Mouse (Mus musculus) thymus, postnatal 4 days (tissue): ENCODE measurements around the gene Ccl5.
A peak's percentile ranks its signal among the peaks of the same experiment; 100 is the strongest.

ENCODE experiments used
- DNase-seq: peaks from one replicate; pipeline ENCODE4 v3.0.0; 2021

Gene Ccl5

DNA sequence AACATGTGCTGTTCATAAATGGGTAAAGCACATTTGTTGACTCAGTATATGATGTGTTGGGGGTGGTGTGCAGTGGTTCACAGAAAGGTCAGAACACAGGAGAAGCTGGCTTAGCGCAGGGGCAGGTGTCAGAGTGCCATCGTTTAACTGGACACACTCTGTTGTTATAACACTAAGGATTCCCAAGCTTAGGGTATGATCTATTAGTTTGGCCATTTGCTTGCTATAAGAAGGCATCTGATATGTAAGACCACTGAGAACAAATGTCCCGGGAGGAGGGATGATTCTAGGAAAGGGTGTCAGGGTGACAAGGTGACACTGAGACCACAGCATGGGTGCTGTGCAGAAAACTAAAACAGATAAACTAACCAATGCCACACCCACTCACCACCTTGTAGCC is 6.5 kb upstream of the Ccl5 start:
- no peak for DNase-seq

DNA sequence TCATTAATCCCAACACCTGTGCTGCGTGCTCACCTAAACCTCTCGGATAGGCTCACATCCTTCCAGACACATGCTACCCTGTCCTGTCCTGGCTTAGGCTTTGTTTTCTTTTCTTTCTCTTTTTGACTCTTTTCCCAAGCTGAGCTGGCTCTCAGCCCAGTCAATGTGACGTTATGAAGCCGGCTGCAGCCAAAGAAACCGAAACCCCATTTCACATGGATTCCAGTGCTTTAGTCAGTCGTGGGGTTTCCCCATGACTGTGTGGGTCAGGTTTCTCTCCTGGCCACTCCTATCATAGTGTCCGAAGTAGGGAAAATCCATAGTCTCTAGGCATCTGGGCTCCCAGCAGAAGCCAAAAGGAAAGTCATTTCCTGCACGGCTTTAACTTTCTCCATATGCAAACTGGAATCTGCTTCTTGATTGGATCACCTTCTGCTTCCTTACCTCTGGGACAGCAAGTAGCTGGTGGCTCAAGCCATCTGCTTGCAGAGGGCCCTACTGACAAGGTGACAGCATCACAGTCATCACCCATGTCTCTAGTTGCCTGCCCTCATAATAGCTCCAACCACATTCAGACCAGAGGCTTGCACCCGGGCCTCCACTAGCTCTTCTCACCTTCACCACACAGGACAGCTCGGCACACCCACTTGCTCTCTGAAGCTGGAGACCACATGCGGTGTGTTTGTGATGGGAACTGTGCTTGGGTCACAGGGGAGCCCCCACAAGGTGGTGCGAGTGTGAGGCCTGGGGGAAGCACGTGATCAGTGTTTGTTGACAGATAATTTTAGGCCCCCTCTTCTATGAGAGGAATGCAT is 4.5 kb upstream of the Ccl5 start:
- no peak for DNase-seq

- DNase-seq, result no peak
Measured at GRCm38 (mm10) chr11:83534143-83534542, 3.8 kb upstream of the Ccl5 start.

GRCm38 (mm10) chr11:83533192-83533591 is 2.9 kb upstream of the Ccl5 start:
- DNase-seq, result no peak

GRCm38 (mm10) chr11:83529024-83529423 is 1.3 kb downstream of the Ccl5 start:
- DNase-seq, result no peak

- DNase-seq, result no peak
Measured at GRCm38 (mm10) chr11:83522075-83522474, 8.2 kb downstream of the Ccl5 start, which contains the start of gene Heatr9. Heatr9 (minus strand) TSS chr11:83522175.

- no peak for DNase-seq
Measured at GRCm38 (mm10) chr11:83518371-83518770, 11.9 kb downstream of the Ccl5 start.

GRCm38 (mm10) chr11:83517153-83517552 is 13.2 kb downstream of the Ccl5 start:
- no peak for DNase-seq

GRCm38 (mm10) chr11:83509521-83509920 is 20.8 kb downstream of the Ccl5 start:
- no peak for DNase-seq

GRCm38 (mm10) chr11:83504308-83504707 is 26.0 kb downstream of the Ccl5 start:
- no peak for DNase-seq

DNA sequence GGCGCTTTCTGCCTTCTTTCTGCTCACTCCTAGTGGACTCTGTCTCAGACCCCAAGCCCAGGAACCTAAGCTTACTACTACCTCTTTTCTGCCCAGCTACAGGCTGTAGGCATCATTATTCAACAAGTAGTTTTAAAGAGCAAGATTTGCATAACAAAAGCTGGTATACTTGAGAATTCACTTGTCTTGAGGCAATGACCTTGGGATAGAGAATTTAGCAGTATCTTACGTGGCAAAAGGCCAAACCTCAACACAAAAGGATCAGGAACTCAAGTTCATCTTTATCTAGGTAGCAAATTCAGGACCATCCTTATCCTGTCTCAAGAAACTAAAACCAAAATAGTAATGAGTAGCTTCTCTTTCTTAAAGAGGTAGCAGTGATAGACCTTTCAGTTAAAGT is 34.7 kb downstream of the Ccl5 start:
- DNase-seq, result no peak

- peak; percentile 24 for DNase-seq
Measured at GRCm38 (mm10) chr11:83491488-83491887, 38.8 kb downstream of the Ccl5 start.
